Comparison of ENCODE assay signal across 10 mouse cellular contexts in the genomic region with DNA sequence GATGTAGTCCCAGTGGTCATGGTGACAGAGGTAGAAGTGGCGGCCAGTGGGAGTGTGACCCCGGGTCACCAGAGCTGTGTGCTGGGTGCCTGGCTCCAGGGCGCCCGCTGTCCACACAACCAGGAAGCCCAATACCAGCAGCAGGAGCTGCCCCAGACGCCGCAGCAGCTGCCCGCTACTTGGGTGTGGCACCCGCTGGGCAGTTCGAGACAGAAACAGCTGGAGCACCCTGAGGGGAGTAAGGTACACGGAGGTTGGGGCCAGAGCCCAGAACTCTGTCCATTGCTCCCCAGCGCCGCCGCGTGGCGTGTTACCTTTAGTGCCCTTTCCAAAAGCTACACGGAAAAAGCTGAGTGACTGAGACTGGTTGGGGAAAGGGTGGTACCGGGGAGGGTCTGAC. TPM values are rescaled to one million over a fixed set of nuclear protein-coding genes. Genes with fewer than 3 reads are reported as not detected.
DNase-seq lines count a peak whose midpoint lies in the region; ATAC-seq and TF ChIP-seq lines count a peak whose summit lies in the region.
"Had no signal": no experiment of that assay in that cellular context is flagged by ENCODE, and none has a peak within 500 bp of the region (broad histone marks: within the 10 kb centered on the region; RNA-seq: fewer than 3 reads in every experiment).

No protein-coding gene starts in this region.

- intact Hi-C loops in gastrocnemius, postnatal 14 days (cut with DNase I; ENCODE audit: low total_unique reads), result no loop called here

- H3K4me3 ChIP-seq in ES-Bruce4 (ENCODE audit: low read depth, low read length), result peak overlapping the region; percentile 5; the same call in 1 of the 2 replicates
- no peak overlapping the region for H3K4me3 ChIP-seq in limb, embryonic 11.5 days (ENCODE audit: low read depth, low read length)

- H3K27me3 ChIP-seq in ES-Bruce4 (ENCODE audit: control insufficient read depth, insufficient read depth, low read length, poor library complexity, severe bottlenecking), result no peaks in the 10 kb centered on the region
- H3K27me3 ChIP-seq in limb, embryonic 11.5 days (ENCODE audit: control insufficient read depth, insufficient read depth, low read length), result peaks cover 2% of the 10 kb centered on the region; the same call in 1 of the 2 replicates
- H3K27me3 ChIP-seq: Patski had no signal

- no peaks in the 10 kb centered on the region for H3K4me1 ChIP-seq in ES-Bruce4 (ENCODE audit: control insufficient read depth, insufficient read depth, low read length)
- peaks cover 3% of the 10 kb centered on the region; the same call in 1 of the 2 replicates for H3K4me1 ChIP-seq in limb, embryonic 11.5 days (ENCODE audit: control insufficient read depth, insufficient read depth, low read length)

- ATAC-seq in limb, embryonic 11.5 days (ENCODE audit: insufficient number of reproducible peaks, low FRiP score, low TSS enrichment, low read depth), result no peak
- peak; percentile 48 for ATAC-seq in monocyte, adult 5-6 weeks (replicated peaks; ENCODE audit: insufficient number of reproducible peaks, low FRiP score, low TSS enrichment, poor library complexity, severe bottlenecking)
- ATAC-seq: Patski had no signal

- H3K36me3 ChIP-seq in ES-Bruce4 (ENCODE audit: control insufficient read depth, insufficient read depth, low read length, poor library complexity, severe bottlenecking), result no peaks in the 10 kb centered on the region
- no peaks in the 10 kb centered on the region for H3K36me3 ChIP-seq in limb, embryonic 11.5 days (ENCODE audit: control insufficient read depth, insufficient read depth, low read length)

- peak overlapping the region; percentile 2; the same call in 1 of the 2 replicates for H3K9ac ChIP-seq in ES-Bruce4 (ENCODE audit: low read depth, poor library complexity, severe bottlenecking)
- H3K9ac ChIP-seq in limb, embryonic 11.5 days (ENCODE audit: low read length), result no peak overlapping the region

- H3K4me2 ChIP-seq in limb, embryonic 11.5 days (ENCODE audit: low read depth, severe bottlenecking), result peak overlapping the region; percentile 17; the same call in 1 of the 2 replicates

- 26% methylated on average over 17 of the region's 17 CpGs for WGBS in limb, embryonic 11.5 days

- no peaks in the 10 kb centered on the region for H3K9me3 ChIP-seq in ES-Bruce4 (replicated peaks; ENCODE audit: control insufficient read depth, insufficient read depth, low read length, poor library complexity, severe bottlenecking)
- H3K9me3 ChIP-seq in limb, embryonic 11.5 days (ENCODE audit: control insufficient read depth, low read length), result no peaks in the 10 kb centered on the region

- no peak overlapping the region for H3K27ac ChIP-seq in ES-Bruce4 (ENCODE audit: insufficient read depth, low read length)
- H3K27ac ChIP-seq in limb, embryonic 11.5 days (replicated peaks; ENCODE audit: low read depth, low read length), result no peak overlapping the region
- H3K27ac ChIP-seq: macrophage had no signal

- peak; percentile 29 for DNase-seq in embryo, embryonic 11 days
- DNase-seq in embryo, embryonic 9.5 days (ENCODE audit: extremely low spot score), result no peak
- peak; percentile 28 for DNase-seq in gastrocnemius, postnatal 14 days
- peak; percentile 50 for DNase-seq in limb, embryonic 11.5 days (ENCODE audit: low spot score)
- no peak for DNase-seq in layer of hippocampus, postnatal 25 days (ENCODE audit: extremely low spot score in 1 of 2, low spot score in 1 of 2)
- no peak for DNase-seq in left cerebral cortex, adult 18-20 months (ENCODE audit: low spot score in 2 of 2)

- peak; percentile 66 for TF ChIP-seq CTCF in ES-Bruce4 (IDR thresholded peaks at IDR 0.05; ENCODE audit: low read depth, low read length)

- TF ChIP-seq EP300 in ES-Bruce4 (IDR thresholded peaks at IDR 0.05; ENCODE audit: insufficient read depth, low read depth, low read length), result no peak

- TF ChIP-seq POLR2A in ES-Bruce4 (IDR thresholded peaks at IDR 0.05; ENCODE audit: insufficient read depth, low read length), result no peak

RNA-seq across cellular contexts. Expression of a gene that starts 8.3 kb away (rescaled TPM):
- 0.14 and 0.24 TPM in 2 replicates for polyA plus RNA-seq in ES-Bruce4 (2011; ENCODE audit: insufficient read depth, insufficient read length, low read depth, missing spikeins)
- total RNA-seq in gastrocnemius, postnatal 14 days (2021), result under 1 TPM in 1 of 2 experiments, not detected in 1; 0.27 TPM
- polyA plus RNA-seq in limb, embryonic 11.5 days (2014; fragmentation: Nextera tagmentation; extraction: Ambion mirVana), result 0.04 and 0.07 TPM in 2 replicates
- 0.29 to 0.39 TPM in 2 of 3 replicates, not detected in the other for total RNA-seq in monocyte, adult 5-6 weeks (2017)
- under 1 TPM; 0.15 to 0.16 TPM for total RNA-seq in layer of hippocampus, postnatal 25 days (2021)
- total RNA-seq in left cerebral cortex, adult 18-20 months (2021), result under 1 TPM; 0.09 to 0.12 TPM

RNA-seq across cellular contexts. Expression of a gene that starts 18.7 kb away (rescaled TPM):
- 21.1 and 25.5 TPM in 2 replicates for polyA plus RNA-seq in ES-Bruce4 (2011; ENCODE audit: insufficient read depth, insufficient read length, low read depth, missing spikeins)
- total RNA-seq in gastrocnemius, postnatal 14 days (2021), result 10 to 100 TPM; 32.4 to 36.2 TPM
- 2.1 and 2.2 TPM in 2 replicates for polyA plus RNA-seq in limb, embryonic 11.5 days (2014; fragmentation: Nextera tagmentation; extraction: Ambion mirVana)
- total RNA-seq in monocyte, adult 5-6 weeks (2017), result 16.8 to 18.8 TPM (median 18.0 TPM) in 3 replicates
- 10 to 100 TPM; 79.6 to 80.0 TPM for total RNA-seq in layer of hippocampus, postnatal 25 days (2021)
- 10 to 100 TPM; 80.9 to 92.7 TPM for total RNA-seq in left cerebral cortex, adult 18-20 months (2021)

RNA-seq across cellular contexts. Expression of a gene that starts 28.1 kb away (rescaled TPM):
- polyA plus RNA-seq in ES-Bruce4 (2011; ENCODE audit: insufficient read depth, insufficient read length, low read depth, missing spikeins), result 92.7 and 103 TPM in 2 replicates
- 10 to 100 TPM; 32.0 to 36.0 TPM for total RNA-seq in gastrocnemius, postnatal 14 days (2021)
- polyA plus RNA-seq in limb, embryonic 11.5 days (2014; fragmentation: Nextera tagmentation; extraction: Ambion mirVana), result 57.2 and 58.2 TPM in 2 replicates
- total RNA-seq in monocyte, adult 5-6 weeks (2017), result 7.5 to 14.9 TPM (median 11.4 TPM) in 3 replicates
- total RNA-seq in layer of hippocampus, postnatal 25 days (2021), result 10 to 100 TPM; 24.1 to 31.3 TPM
- total RNA-seq in left cerebral cortex, adult 18-20 months (2021), result 10 to 100 TPM; 27.7 to 30.7 TPM

Comparison
In these comparisons a context has a peak if more than half of its experiments do, and no peak if none do; other contexts are left out.
1. DNase-seq: peak in embryo, embryonic 11 days (single experiment), gastrocnemius, postnatal 14 days (single experiment) and limb, embryonic 11.5 days (single experiment); none in embryo, embryonic 9.5 days (single experiment), layer of hippocampus, postnatal 25 days (0 of 2) and left cerebral cortex, adult 18-20 months (0 of 2).